Mouse (Mus musculus): ENCODE results near the gene Psmc5.
A peak's percentile ranks its signal among the peaks of the same experiment; 100 is the strongest.

Gene Psmc5

GRCm38 (mm10) chr11:106306065-106306385, 50.1 kb downstream of the Psmc5 start:
- DNase-seq (ENCODE audit: low read depth, low spot score): no peak

- peak; percentile 65 for DNase-seq (ENCODE audit: low read depth, low spot score)
These were observed 50.8 kb downstream of the Psmc5 start for GRCm38 (mm10) chr11:106306758-106307157.

- peak; percentile 65 for DNase-seq (ENCODE audit: low read depth, low spot score)
These were observed 51.5 kb downstream of the Psmc5 start for GRCm38 (mm10) chr11:106307432-106307831.

DNA sequence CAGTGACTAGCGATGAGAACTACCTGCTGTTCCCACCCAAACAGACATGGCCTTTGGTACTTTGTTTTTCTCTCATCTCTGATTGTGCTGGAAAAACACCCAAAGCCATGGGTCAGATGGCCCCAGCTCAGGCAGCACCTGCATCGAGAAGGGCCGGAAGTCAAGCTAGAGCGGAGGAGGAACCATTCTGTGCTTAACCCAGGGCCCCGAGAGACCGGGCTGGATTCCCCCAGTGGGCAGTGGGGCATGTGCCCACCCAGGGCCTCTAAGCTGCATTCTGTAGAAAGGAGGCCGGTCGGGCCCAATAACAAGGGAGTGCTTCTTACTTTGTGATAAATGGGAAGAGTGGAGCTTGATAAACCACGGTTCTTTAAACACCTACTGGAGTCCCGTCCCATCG, 52.2 kb downstream of the Psmc5 start:
- DNase-seq (ENCODE audit: low read depth, low spot score): peak; percentile 95

GRCm38 (mm10) chr11:106310123-106310522, 54.2 kb downstream of the Psmc5 start:
- DNase-seq (ENCODE audit: low read depth, low spot score): peak; percentile 95

Measured in A20 (cell line).